Mouse (Mus musculus): ENCODE data around the gene Kptn.

DNA sequence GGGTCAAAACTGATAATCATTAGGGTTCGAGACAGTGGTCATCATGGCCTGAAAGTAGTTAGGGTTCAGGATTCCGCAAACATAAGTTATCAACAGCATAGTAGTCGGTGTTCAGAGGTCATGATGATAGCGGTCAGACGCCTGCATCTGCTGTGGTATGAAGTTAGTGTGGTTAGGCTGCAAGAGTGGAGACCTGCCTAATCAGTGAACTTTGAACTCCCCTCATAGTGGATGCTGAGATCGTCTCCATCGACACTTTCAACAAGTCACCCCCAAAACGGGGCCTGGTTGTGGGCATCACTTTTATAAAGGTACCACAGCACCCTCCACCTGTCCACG is 536 bp downstream of the Kptn start:
- TF ChIP-seq CTCF (IDR thresholded peaks at IDR 0.05; ENCODE audit: insufficient read depth, low read depth, low read length), result no peak; the same call in 1 of the 2 replicates
- TF ChIP-seq POLR2A (IDR thresholded peaks at IDR 0.05; ENCODE audit: insufficient read depth, low read depth, low read length), result no peak
